Mouse (Mus musculus) embryonic facial prominence, embryonic 10.5 days (tissue): ENCODE data around the gene Slc43a1. TPM values are rescaled to one million over a fixed set of nuclear protein-coding genes. Genes with fewer than 3 reads are reported as not detected.

Source experiments
- DNase-seq: peaks from one replicate; pipeline ENCODE4 v3.0.0-alpha.2; 2017; ENCODE audit warnings: low spot score
- H3K27ac ChIP-seq: fragments of 300-500 bp; sonication (generic); replicated peaks from 2 replicates; pipeline ENCODE4 v1.5.1; 2016; ENCODE audit warnings: mild to moderate bottlenecking
- H3K27me3 ChIP-seq: fragments of 300-500 bp; sonication (generic); replicated peaks from 2 replicates; pipeline ENCODE4 v1.6.1; 2016; ENCODE audit warnings: low read depth, mild to moderate bottlenecking; ENCODE audit not compliant: poor library complexity, severe bottlenecking
- H3K36me3 ChIP-seq: fragments of 300-500 bp; sonication (generic); replicated peaks from 2 replicates; pipeline ENCODE4 v1.6.1; 2016; ENCODE audit warnings: mild to moderate bottlenecking, moderate library complexity
- H3K4me1 ChIP-seq: fragments of 300-500 bp; sonication (generic); 2 replicates; pipeline ENCODE4 v1.6.1; 2016
- H3K4me3 ChIP-seq: fragments of 300-500 bp; sonication (generic); 2 replicates; pipeline ENCODE4 v1.5.1; 2016; ENCODE audit warnings: mild to moderate bottlenecking, moderate library complexity
- H3K9me3 ChIP-seq: fragments of 300-500 bp; sonication (generic); 2 replicates; pipeline ENCODE4 v1.6.1; 2016; ENCODE audit warnings: mild to moderate bottlenecking
- WGBS: fragments of 180-500 bp; shearing (Covaris S2); methylation state at CpG from one replicate; pipeline ENCODE4 v1.1.7; 2016; 5-methylcytosine and 5-hydroxymethylcytosine counted together
- polyA plus RNA-seq: library from polyadenylated mRNA; unstranded; fragments of >200 nt; fragmentation: Nextera tagmentation; extraction: Ambion mirVana; gene quantifications from 2 replicates; pipeline ENCODE4 v1.2.1, GENCODE M21; 2016

The Slc43a1 gene
- polyA plus RNA-seq, 1 experiment from 2014 or later, result 30.4 TPM

DNA sequence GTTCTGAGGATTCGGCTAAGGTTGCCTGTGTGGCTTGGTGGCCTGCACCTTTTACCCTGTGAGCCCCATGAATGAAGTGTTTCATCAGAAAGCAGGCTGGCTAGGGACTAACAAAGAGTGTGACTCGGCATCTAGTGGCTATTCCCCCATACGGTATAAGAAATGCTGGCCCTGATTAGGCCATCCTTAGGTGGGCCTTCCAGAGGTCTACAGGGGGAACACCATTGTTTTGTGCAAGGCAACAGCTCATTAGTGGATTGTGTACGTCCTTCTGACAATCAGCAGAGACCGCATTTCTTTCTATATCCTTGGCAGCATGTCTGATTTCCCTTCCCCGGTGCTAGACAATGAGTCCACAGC is 28.1 kb upstream of the Slc43a1 start:
- peaks cover 7% of the 10 kb centered on the region for H3K4me1 ChIP-seq
- H3K36me3 ChIP-seq, result no peaks in the 10 kb centered on the region
- no peaks in the 10 kb centered on the region for H3K9me3 ChIP-seq
- WGBS, result 76% methylated on average over 6 of the region's 6 CpGs
- H3K4me3 ChIP-seq, result peak overlapping the region; percentile 47; the same call in 1 of the 2 replicates
- no peaks in the 10 kb centered on the region for H3K27me3 ChIP-seq
- no peak for DNase-seq
- H3K27ac ChIP-seq, result 0 out of 2 replicates have a peak overlapping the region, but pooled peaks have one; percentile 3

- Histone ChIP-seq H3K4me1 (peaks cover 7% of the 10 kb centered on the region), H3K27ac (peak overlapping the region; percentile 63), H3K27me3 (no peaks in the 10 kb centered on the region), H3K36me3 (no peaks in the 10 kb centered on the region), H3K9me3 (no peaks in the 10 kb centered on the region), H3K4me3 (peak overlapping the region; percentile 47)
- 38% methylated on average over 26 of the region's 26 CpGs for WGBS
- peak; percentile 90 for DNase-seq
Observed at GRCm38 (mm10) chr2:84810886-84811577, 27.6 kb upstream of the Slc43a1 start.

- H3K4me3 ChIP-seq, result no peak overlapping the region
- peaks cover 7% of the 10 kb centered on the region for H3K4me1 ChIP-seq
- no peaks in the 10 kb centered on the region for H3K9me3 ChIP-seq
- H3K27me3 ChIP-seq, result no peaks in the 10 kb centered on the region
- no peak for DNase-seq
- H3K27ac ChIP-seq, result no peak overlapping the region
- H3K36me3 ChIP-seq, result no peaks in the 10 kb centered on the region
- WGBS, result 82% methylated on average over 7 of the region's 7 CpGs
Observed at GRCm38 (mm10) chr2:84811880-84812279, 26.8 kb upstream of the Slc43a1 start.

- Histone ChIP-seq H3K4me3 (no peak overlapping the region), H3K36me3 (no peaks in the 10 kb centered on the region), H3K4me1 (peaks cover 7% of the 10 kb centered on the region), H3K27me3 (no peaks in the 10 kb centered on the region), H3K27ac (no peak overlapping the region), H3K9me3 (no peaks in the 10 kb centered on the region)
- no peak for DNase-seq
- 80% methylated on average over 6 of the region's 6 CpGs for WGBS
Observed at GRCm38 (mm10) chr2:84812676-84813075, 26.0 kb upstream of the Slc43a1 start.

GRCm38 (mm10) chr2:84819861-84820260 is 18.8 kb upstream of the Slc43a1 start:
- H3K9me3 ChIP-seq, result no peaks in the 10 kb centered on the region
- H3K27ac ChIP-seq, result no peak overlapping the region
- no peaks in the 10 kb centered on the region for H3K36me3 ChIP-seq
- no peak overlapping the region for H3K4me3 ChIP-seq
- WGBS, result 68% methylated on average over 3 of the region's 3 CpGs
- peaks cover 9% of the 10 kb centered on the region for H3K27me3 ChIP-seq
- peaks cover 18% of the 10 kb centered on the region for H3K4me1 ChIP-seq
- no peak for DNase-seq

DNA sequence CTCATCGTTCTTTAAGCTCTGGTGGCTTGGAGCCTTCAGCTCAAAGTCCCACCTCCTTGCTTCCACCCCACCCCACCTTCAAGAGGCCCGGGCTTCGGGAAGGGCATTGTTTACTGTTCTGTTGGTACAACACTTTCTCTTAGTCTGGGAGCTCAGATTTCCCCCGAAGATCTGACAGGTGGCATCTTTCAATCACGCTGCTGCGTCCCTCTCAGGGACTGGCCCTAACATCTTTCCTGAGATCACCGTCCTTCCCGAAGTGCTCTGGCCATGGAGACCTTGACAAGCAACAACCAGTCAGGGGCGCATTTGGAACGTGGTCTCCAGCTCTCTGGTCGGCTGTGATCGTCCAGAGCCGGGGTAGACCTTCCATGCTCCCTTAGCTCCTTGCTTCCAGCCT is 16.1 kb upstream of the Slc43a1 start, which contains the start of gene Smtnl1:
TSS of gene Smtnl1 (minus strand) at position 101 of the 400 bp plus-strand sequence.
- WGBS, result 65% methylated on average over 13 of the region's 13 CpGs
- H3K4me1 ChIP-seq, result peaks cover 24% of the 10 kb centered on the region
- no peak for DNase-seq
- no peak within 1 kb of the TSS for H3K4me3 ChIP-seq
- H3K36me3 ChIP-seq, result no peaks in the 10 kb centered on the region
- H3K9me3 ChIP-seq, result no peaks in the 10 kb centered on the region
- peaks cover 9% of the 10 kb centered on the region for H3K27me3 ChIP-seq
- H3K27ac ChIP-seq, result no peak within 1 kb of the TSS; the same call in 1 of the 2 replicates

- WGBS, result 42% methylated on average over 2 of the region's 2 CpGs
- H3K36me3 ChIP-seq, result peaks cover under 1% of the 10 kb centered on the region; the same call in 1 of the 2 replicates
- DNase-seq, result peak; percentile 20
- H3K4me3 ChIP-seq, result no peak overlapping the region
- H3K9me3 ChIP-seq, result no peaks in the 10 kb centered on the region
- no peak overlapping the region for H3K27ac ChIP-seq
- H3K4me1 ChIP-seq, result peaks cover 31% of the 10 kb centered on the region
- peaks cover 9% of the 10 kb centered on the region for H3K27me3 ChIP-seq
Observed at GRCm38 (mm10) chr2:84823237-84823636, 15.4 kb upstream of the Slc43a1 start.

GRCm38 (mm10) chr2:84826488-84827282 is 12.0 kb upstream of the Slc43a1 start, which contains the start of gene Timm10:
Gene Timm10, plus strand, starts transcription at chr2:84826997.
- peak; percentile 92 for DNase-seq
- Histone ChIP-seq H3K27ac (peak within 1 kb of the TSS; percentile 80), H3K9me3 (no peaks in the 10 kb centered on the region), H3K4me1 (peaks cover 32% of the 10 kb centered on the region), H3K4me3 (peak within 1 kb of the TSS; percentile 93), H3K36me3 (peaks cover 29% of the 10 kb centered on the region), H3K27me3 (no peaks in the 10 kb centered on the region)
- under 1% methylated on average over 34 of the region's 34 CpGs for WGBS

GRCm38 (mm10) chr2:84827283-84827920 is 11.2 kb upstream of the Slc43a1 start:
- under 1% methylated on average over 29 of the region's 29 CpGs for WGBS
- peaks cover 29% of the 10 kb centered on the region for H3K36me3 ChIP-seq
- no peaks in the 10 kb centered on the region for H3K9me3 ChIP-seq
- peak overlapping the region; percentile 80 for H3K27ac ChIP-seq
- DNase-seq, result peak; percentile 37
- peaks cover 31% of the 10 kb centered on the region for H3K4me1 ChIP-seq
- no peaks in the 10 kb centered on the region for H3K27me3 ChIP-seq
- H3K4me3 ChIP-seq, result peak overlapping the region; percentile 93

- Histone ChIP-seq H3K9me3 (no peaks in the 10 kb centered on the region), H3K27ac (no peak overlapping the region), H3K4me1 (peaks cover 14% of the 10 kb centered on the region), H3K27me3 (peaks cover 5% of the 10 kb centered on the region; the same call in 1 of the 2 replicates), H3K36me3 (peaks cover 29% of the 10 kb centered on the region), H3K4me3 (no peak overlapping the region)
- 39% methylated on average over 10 of the region's 10 CpGs for WGBS
- peak; percentile 85 for DNase-seq
Observed at GRCm38 (mm10) chr2:84831666-84832391, 6.8 kb upstream of the Slc43a1 start.

- Histone ChIP-seq H3K9me3 (no peaks in the 10 kb centered on the region), H3K4me3 (no peak overlapping the region), H3K4me1 (peaks cover 47% of the 10 kb centered on the region), H3K36me3 (no peaks in the 10 kb centered on the region), H3K27me3 (peaks cover 23% of the 10 kb centered on the region), H3K27ac (no peak overlapping the region)
- DNase-seq, result no peak
- 69% methylated on average over 8 of the region's 8 CpGs for WGBS
Observed at GRCm38 (mm10) chr2:84837107-84837506, 1.5 kb upstream of the Slc43a1 start.
